Mouse (Mus musculus) thymus, adult 2 months (tissue): ENCODE results near the gene Dcun1d4.

Experiments
- CTCF ChIP-seq: fragments of 200-500 bp; IDR thresholded peaks from 2 replicates; pipeline ENCODE4 v1.5.1; 2012; ENCODE audit warnings: mild to moderate bottlenecking, control low read depth, low read length, moderate library complexity, borderline replicate concordance; ENCODE audit not compliant: control insufficient read depth, poor library complexity, insufficient read depth; ENCODE audit errors: extremely low read depth
- POLR2A ChIP-seq: fragments of 200-500 bp; IDR thresholded peaks from 2 replicates; pipeline ENCODE4 v1.6.1; 2012; ENCODE audit warnings: mild to moderate bottlenecking, low read length, control low read depth, moderate library complexity; ENCODE audit not compliant: control insufficient read depth, poor library complexity, insufficient read depth; ENCODE audit errors: extremely low read depth

GRCm38 (mm10) chr5:73490596-73491073, 9.8 kb downstream of the Dcun1d4 start:
- no peak for TF ChIP-seq POLR2A
- peak; percentile 67; the same call in 1 of the 2 replicates for TF ChIP-seq CTCF
